Mouse (Mus musculus): ENCODE results near the gene Pacsin2. TPM values are rescaled to one million over a fixed set of nuclear protein-coding genes. Genes with fewer than 3 reads are reported as not detected.

The Pacsin2 gene
- polyA plus RNA-seq, 1 experiment from 2014 or later = 63.8 TPM

DNA sequence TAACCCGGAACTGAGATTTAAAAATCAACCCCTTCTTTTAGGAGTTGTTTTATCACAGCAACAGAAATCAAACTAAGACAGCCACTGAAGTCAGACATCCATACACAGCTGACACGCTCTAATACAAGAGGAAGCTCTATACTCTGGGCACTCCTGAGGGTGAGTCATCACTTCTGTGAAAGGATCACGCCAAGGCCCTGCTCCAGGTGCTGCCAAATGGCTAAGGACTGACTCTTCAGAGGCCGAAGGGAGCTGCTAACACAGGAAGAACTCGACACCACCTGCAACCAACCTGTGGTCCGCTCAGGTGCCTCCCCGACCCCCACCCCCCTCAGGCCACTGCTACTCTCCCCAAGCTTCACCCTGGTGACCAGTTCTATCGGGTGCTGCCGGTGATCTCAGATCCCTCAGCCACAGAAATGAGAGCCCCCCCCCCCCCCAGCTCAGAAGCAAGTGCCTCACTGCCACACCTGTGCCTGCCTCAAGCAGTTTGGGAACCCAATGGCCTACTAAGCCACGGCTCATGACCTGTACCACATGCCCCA lies 34.9 kb upstream of the Pacsin2 start:
- H3K4me1 ChIP-seq (ENCODE audit: insufficient read depth) = no peaks in the 10 kb centered on the region
- H3K9ac ChIP-seq = no peak overlapping the region
- peaks cover 14% of the 10 kb centered on the region; the same call in 1 of the 2 replicates for H3K36me3 ChIP-seq (ENCODE audit: insufficient read depth)
- no peak for DNase-seq
- no peaks in the 10 kb centered on the region for H3K27me3 ChIP-seq (ENCODE audit: insufficient read depth, low read length)
- no peak for ATAC-seq (ENCODE audit: insufficient read depth)
- no peak overlapping the region for H3K4me2 ChIP-seq
- H3K9me3 ChIP-seq (ENCODE audit: low read depth, low read length) = no peaks in the 10 kb centered on the region
- TF ChIP-seq CTCF (IDR thresholded peaks at IDR 0.05; ENCODE audit: low read depth) = no peak
- no peak overlapping the region for H3K27ac ChIP-seq (ENCODE audit: low read depth)
- 89% methylated on average over 10 of the region's 10 CpGs for WGBS
- H3K4me3 ChIP-seq (ENCODE audit: low read depth, low read length) = no peak overlapping the region

DNA sequence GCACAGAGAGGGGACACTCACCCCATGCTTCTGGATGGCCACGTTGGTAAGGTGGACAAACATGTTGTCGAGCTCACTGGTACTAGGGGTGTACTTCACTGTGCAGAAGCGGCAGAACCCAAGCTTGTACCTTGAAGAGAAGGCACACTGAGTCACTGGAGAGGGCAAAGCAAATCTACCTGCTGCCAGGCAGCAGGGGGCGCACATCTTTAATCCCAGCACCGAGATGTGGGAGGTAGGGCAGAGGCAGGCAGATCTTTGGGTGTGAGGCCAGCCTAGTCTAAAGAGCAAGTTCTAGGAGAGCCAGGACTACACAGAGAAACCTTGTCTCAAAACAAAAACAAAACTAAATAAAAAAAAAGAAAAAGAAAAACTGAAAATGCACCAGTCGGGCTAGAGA lies 32.9 kb upstream of the Pacsin2 start:
- H3K4me2 ChIP-seq = no peak overlapping the region
- no peak overlapping the region for H3K9ac ChIP-seq
- TF ChIP-seq CTCF (IDR thresholded peaks at IDR 0.05; ENCODE audit: low read depth) = peak; percentile 16; the same call in 1 of the 2 replicates
- H3K9me3 ChIP-seq (ENCODE audit: low read depth, low read length) = no peaks in the 10 kb centered on the region
- WGBS = 88% methylated on average over 6 of the region's 6 CpGs
- H3K27ac ChIP-seq (ENCODE audit: low read depth) = no peak overlapping the region
- H3K36me3 ChIP-seq (ENCODE audit: insufficient read depth) = peaks cover 11% of the 10 kb centered on the region; the same call in 1 of the 2 replicates
- no peak for DNase-seq
- no peaks in the 10 kb centered on the region for H3K4me1 ChIP-seq (ENCODE audit: insufficient read depth)
- no peak for ATAC-seq (ENCODE audit: insufficient read depth)
- no peak overlapping the region for H3K4me3 ChIP-seq (ENCODE audit: low read depth, low read length)
- no peaks in the 10 kb centered on the region for H3K27me3 ChIP-seq (ENCODE audit: insufficient read depth, low read length)

DNA sequence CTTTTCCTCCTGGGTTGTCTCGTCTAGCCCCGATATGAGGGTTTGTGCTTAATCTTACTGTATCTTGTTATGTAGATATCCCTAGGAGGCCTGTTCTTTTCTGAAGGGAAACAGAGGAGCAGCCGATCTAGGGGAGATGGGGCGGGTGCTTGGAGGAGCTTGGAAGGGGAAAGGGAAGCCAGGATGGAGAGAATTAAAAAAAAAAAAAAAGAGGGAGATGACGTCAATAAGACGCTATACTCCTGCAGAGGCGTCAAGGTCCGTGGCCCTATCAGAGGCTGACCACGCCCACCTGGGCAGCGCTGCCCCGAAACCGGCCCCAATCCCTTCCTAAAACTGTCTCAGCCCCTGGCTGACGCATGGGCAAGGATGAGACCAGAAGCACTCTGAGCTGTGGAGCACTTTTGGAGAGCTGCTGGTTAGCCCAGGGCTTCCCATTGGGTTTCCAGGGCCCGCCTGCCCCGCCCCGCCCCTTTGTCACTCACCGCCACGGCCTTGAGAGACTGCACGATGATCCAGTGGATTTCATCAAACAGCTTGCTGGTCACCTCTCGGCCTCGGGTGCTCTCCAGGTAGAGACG lies 31.5 kb upstream of the Pacsin2 start:
- Histone ChIP-seq H3K36me3 (ENCODE audit: insufficient read depth) (peaks cover 14% of the 10 kb centered on the region; the same call in 1 of the 2 replicates), H3K9ac (no peak overlapping the region), H3K27ac (ENCODE audit: low read depth) (no peak overlapping the region), H3K9me3 (ENCODE audit: low read depth, low read length) (no peaks in the 10 kb centered on the region), H3K4me3 (ENCODE audit: low read depth, low read length) (no peak overlapping the region), H3K27me3 (ENCODE audit: insufficient read depth, low read length) (no peaks in the 10 kb centered on the region), H3K4me1 (ENCODE audit: insufficient read depth) (no peaks in the 10 kb centered on the region), H3K4me2 (0 out of 2 replicates have a peak overlapping the region, but pooled peaks have one; percentile 18)
- ATAC-seq (ENCODE audit: insufficient read depth) = peak; percentile 47; the same call in 1 of the 2 replicates
- peak; percentile 15 for DNase-seq
- WGBS = 62% methylated on average over 22 of the region's 22 CpGs
- no peak for TF ChIP-seq CTCF (IDR thresholded peaks at IDR 0.05; ENCODE audit: low read depth)

DNA sequence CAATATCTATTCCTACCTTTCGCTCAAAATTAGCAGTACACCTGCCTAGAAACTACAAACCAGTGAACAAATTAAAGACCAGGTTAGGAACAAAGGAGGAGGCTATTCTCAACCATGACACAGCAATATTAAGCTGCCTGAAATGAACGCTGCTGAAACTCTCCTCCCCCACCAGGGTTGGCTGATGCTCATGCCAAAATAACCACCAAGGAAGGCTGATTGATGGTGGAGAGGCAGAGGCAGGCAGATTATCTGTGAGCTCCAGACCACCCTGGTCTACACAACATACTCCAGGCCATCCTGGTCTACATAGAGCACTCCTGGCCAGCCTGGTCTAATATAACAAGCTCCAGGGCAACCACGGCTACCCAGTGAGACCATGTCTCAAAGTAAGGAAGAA lies 30.8 kb upstream of the Pacsin2 start:
- H3K27me3 ChIP-seq (ENCODE audit: insufficient read depth, low read length) = no peaks in the 10 kb centered on the region
- H3K27ac ChIP-seq (ENCODE audit: low read depth) = no peak overlapping the region
- no peak overlapping the region for H3K4me3 ChIP-seq (ENCODE audit: low read depth, low read length)
- H3K4me2 ChIP-seq = no peak overlapping the region
- H3K36me3 ChIP-seq (ENCODE audit: insufficient read depth) = peaks cover 18% of the 10 kb centered on the region; the same call in 1 of the 2 replicates
- H3K4me1 ChIP-seq (ENCODE audit: insufficient read depth) = no peaks in the 10 kb centered on the region
- H3K9ac ChIP-seq = no peak overlapping the region
- TF ChIP-seq CTCF (IDR thresholded peaks at IDR 0.05; ENCODE audit: low read depth) = no peak
- DNase-seq (no peak), ATAC-seq (ENCODE audit: insufficient read depth) (no peak)
- 81% methylated on average over 3 of the region's 3 CpGs for WGBS
- H3K9me3 ChIP-seq (ENCODE audit: low read depth, low read length) = no peaks in the 10 kb centered on the region

DNA sequence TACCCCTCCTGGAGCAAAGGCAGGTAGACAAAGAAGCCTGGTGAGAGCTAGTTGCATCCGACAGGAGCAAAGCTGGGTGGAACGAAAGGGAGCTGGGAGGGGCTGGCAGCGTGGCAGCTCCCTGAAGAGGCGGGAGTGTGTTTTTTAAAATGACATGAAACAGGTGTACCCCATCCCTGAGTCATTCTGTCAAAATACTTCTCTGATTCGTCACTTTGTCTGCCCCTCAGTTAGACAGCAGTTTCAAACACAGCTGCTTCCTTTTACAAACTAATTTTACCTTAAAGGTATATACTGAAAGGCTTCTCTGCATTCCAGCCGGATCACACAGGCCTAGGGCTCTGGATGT lies 30.1 kb upstream of the Pacsin2 start:
- Histone ChIP-seq H3K4me1 (ENCODE audit: insufficient read depth) (no peaks in the 10 kb centered on the region), H3K4me2 (no peak overlapping the region), H3K9ac (peak overlapping the region; percentile 9; the same call in 1 of the 2 replicates), H3K36me3 (ENCODE audit: insufficient read depth) (peaks cover 18% of the 10 kb centered on the region; the same call in 1 of the 2 replicates), H3K27ac (ENCODE audit: low read depth) (no peak overlapping the region), H3K4me3 (ENCODE audit: low read depth, low read length) (no peak overlapping the region), H3K9me3 (ENCODE audit: low read depth, low read length) (no peaks in the 10 kb centered on the region), H3K27me3 (ENCODE audit: insufficient read depth, low read length) (no peaks in the 10 kb centered on the region)
- DNase-seq = no peak
- ATAC-seq (ENCODE audit: insufficient read depth) = no peak
- no peak for TF ChIP-seq CTCF (IDR thresholded peaks at IDR 0.05; ENCODE audit: low read depth)
- WGBS = 53% methylated on average over 6 of the region's 6 CpGs

DNA sequence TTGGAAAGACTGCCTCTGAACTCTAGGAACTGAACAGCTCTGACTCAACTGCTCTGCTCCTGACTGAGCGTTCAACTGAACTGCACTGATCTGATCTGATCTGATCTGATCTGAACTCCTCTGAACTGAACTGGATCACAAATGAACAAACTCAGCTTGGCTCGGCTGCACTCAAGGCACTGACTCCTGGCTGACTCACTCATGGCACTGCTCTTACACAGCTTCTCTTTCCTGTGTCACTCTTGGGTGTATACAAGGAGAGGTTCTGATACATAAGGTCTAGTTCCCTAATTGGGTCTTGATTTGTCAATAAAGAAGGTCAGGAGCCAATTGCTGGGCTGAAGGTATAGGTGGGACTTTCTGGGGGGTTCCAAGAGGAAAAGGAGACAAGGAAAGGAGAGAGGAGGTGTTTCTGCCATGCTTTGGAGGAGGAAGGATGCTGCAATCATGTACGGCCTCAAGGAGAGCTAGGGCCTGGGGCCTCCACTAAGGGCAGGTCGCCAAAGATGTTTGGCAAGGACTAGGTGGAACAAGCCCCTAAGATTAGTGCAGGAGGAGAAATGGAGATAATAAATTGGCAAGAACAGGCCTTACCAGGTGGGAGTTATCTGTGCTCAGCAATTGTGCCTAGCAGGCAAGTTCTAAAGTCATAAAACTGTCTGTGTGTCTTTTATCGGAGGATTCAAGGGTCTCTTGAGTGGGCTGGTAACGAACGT lies 29.6 kb upstream of the Pacsin2 start:
- WGBS = 81% methylated on average over 7 of the region's 7 CpGs
- H3K36me3 ChIP-seq (ENCODE audit: insufficient read depth) = peaks cover 18% of the 10 kb centered on the region; the same call in 1 of the 2 replicates
- H3K9me3 ChIP-seq (ENCODE audit: low read depth, low read length) = no peaks in the 10 kb centered on the region

DNA sequence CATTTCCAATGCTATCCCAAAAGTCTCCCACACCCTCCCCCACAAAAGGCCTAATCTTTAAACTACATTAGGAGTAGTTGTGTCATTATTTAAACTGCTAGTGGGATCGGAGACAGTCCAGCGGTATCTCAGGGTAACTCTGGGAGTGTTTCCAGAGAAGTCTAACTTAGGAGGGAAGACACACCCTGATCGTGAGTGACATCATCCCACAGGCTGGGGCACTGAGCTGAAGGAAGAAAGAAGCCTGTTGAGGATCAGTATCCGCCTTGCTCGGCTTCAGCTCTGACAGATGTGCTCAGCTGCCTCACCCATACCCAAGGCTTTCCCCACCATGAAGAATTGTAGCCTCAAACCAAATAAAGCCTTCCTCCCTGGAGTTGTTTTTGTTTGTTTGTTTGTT lies 27.5 kb upstream of the Pacsin2 start:
- peaks cover 12% of the 10 kb centered on the region; the same call in 1 of the 2 replicates for H3K36me3 ChIP-seq (ENCODE audit: insufficient read depth)
- H3K9ac ChIP-seq = no peak overlapping the region
- H3K9me3 ChIP-seq (ENCODE audit: low read depth, low read length) = no peaks in the 10 kb centered on the region
- H3K4me3 ChIP-seq (ENCODE audit: low read depth, low read length) = no peak overlapping the region
- no peaks in the 10 kb centered on the region for H3K4me1 ChIP-seq (ENCODE audit: insufficient read depth)
- TF ChIP-seq CTCF (IDR thresholded peaks at IDR 0.05; ENCODE audit: low read depth) = no peak
- ATAC-seq (ENCODE audit: insufficient read depth) (no peak), DNase-seq (no peak)
- no peak overlapping the region for H3K4me2 ChIP-seq
- no peaks in the 10 kb centered on the region for H3K27me3 ChIP-seq (ENCODE audit: insufficient read depth, low read length)
- no peak overlapping the region for H3K27ac ChIP-seq (ENCODE audit: low read depth)
- 62% methylated on average over 5 of the region's 5 CpGs for WGBS

More for the DNA sequence above, 29.6 kb upstream of the Pacsin2 start:
- Histone ChIP-seq H3K27me3 (ENCODE audit: insufficient read depth, low read length) (no peaks in the 10 kb centered on the region), H3K4me3 (ENCODE audit: low read depth, low read length) (no peak overlapping the region), H3K4me2 (no peak overlapping the region), H3K9ac (no peak overlapping the region), H3K27ac (ENCODE audit: low read depth) (no peak overlapping the region), H3K4me1 (ENCODE audit: insufficient read depth) (no peaks in the 10 kb centered on the region)
- TF ChIP-seq CTCF (IDR thresholded peaks at IDR 0.05; ENCODE audit: low read depth) = no peak
- DNase-seq = no peak
- no peak for ATAC-seq (ENCODE audit: insufficient read depth)
